In the genomic region with DNA sequence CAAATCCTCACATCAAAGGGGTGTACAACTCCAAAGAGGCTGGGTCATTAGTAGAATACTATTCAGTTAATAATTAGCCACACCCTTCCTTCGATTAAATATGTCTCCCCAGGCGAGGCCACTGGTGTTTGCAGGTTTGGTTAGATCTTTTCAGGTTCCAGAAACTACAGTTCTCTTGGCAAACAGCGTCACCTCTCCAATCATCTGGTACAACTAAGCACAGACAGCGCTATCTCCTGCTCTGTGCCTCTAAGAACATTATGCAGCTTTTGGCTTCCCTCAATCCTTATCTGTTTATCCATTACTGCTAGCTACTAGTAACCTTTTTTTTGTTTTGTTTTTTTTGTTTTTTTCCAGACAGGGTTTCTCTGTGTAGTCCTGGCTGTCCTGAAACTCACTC, we compare ENCODE assay signal across 40 mouse cellular contexts. TPM values are rescaled to one million over a fixed set of nuclear protein-coding genes. Genes with fewer than 3 reads are reported as not detected.
"Had no signal": no experiment of that assay in that cellular context is flagged by ENCODE, and none has a peak within 500 bp of the region (broad histone marks: within the 10 kb centered on the region; RNA-seq: fewer than 3 reads in every experiment).

No protein-coding gene starts in this region.

- H3K36me3 ChIP-seq: heart, embryonic 12.5 days; hindbrain, embryonic 10.5 days; hindbrain, embryonic 12.5 days; intestine, embryonic 15.5 days; kidney, embryonic 15.5 days; limb, embryonic 13.5 days; limb, embryonic 15.5 days had no signal

- H3K9me3 ChIP-seq: heart, embryonic 12.5 days; hindbrain, embryonic 10.5 days; hindbrain, embryonic 12.5 days; intestine, embryonic 15.5 days; kidney, embryonic 15.5 days; limb, embryonic 13.5 days; limb, embryonic 15.5 days had no signal

- H3K27me3 ChIP-seq: heart, embryonic 12.5 days; hindbrain, embryonic 12.5 days; intestine, embryonic 15.5 days; kidney, embryonic 15.5 days; limb, embryonic 13.5 days; limb, embryonic 15.5 days had no signal

- H3K27ac ChIP-seq: heart, adult 2 months; hindbrain, embryonic 10.5 days; hindbrain, embryonic 12.5 days; hindbrain, embryonic 14.5 days; intestine, embryonic 15.5 days; kidney, embryonic 15.5 days; kidney, postnatal 0 days; limb, embryonic 13.5 days; limb, embryonic 15.5 days had no signal

- ATAC-seq: hindbrain, embryonic 16.5 days; inflammation-experienced regulatory T-cells, adult 6 months; intestine, embryonic 15.5 days had no signal

- H3K4me1 ChIP-seq: heart, embryonic 12.5 days; hindbrain, embryonic 10.5 days; hindbrain, embryonic 12.5 days; intestine, embryonic 15.5 days; limb, embryonic 13.5 days; limb, embryonic 15.5 days had no signal

- H3K4me3 ChIP-seq: heart, adult 2 months; heart, embryonic 12.5 days; hindbrain, embryonic 10.5 days; hindbrain, embryonic 12.5 days; intestine, embryonic 15.5 days; kidney, embryonic 15.5 days; limb, embryonic 13.5 days; limb, embryonic 15.5 days had no signal

- H3K4me2 ChIP-seq: heart, embryonic 12.5 days; hindbrain, embryonic 12.5 days; hindbrain, embryonic 14.5 days; intestine, embryonic 15.5 days; kidney, embryonic 15.5 days; limb, embryonic 13.5 days; limb, embryonic 15.5 days; liver, embryonic 11.5 days had no signal

- DNase-seq: gastrocnemius, postnatal 14 days; gastrocnemius, postnatal 36 days; heart, adult 11 months; heart, adult 2 months; heart, postnatal 10 days; heart, postnatal 4 days; kidney, adult 11 months; kidney, adult 2 months; kidney, adult 9 months; kidney, postnatal 14 days; kidney, postnatal 36 days; layer of hippocampus, adult 9-11 months; layer of hippocampus, postnatal 36 days; left cerebral cortex, postnatal 4 days had no signal

- H3K9ac ChIP-seq: heart, embryonic 12.5 days; hindbrain, embryonic 12.5 days; hindbrain, embryonic 14.5 days; intestine, embryonic 15.5 days; kidney, embryonic 15.5 days; limb, embryonic 13.5 days; limb, embryonic 15.5 days had no signal

RNA-seq across cellular contexts. Expression of a gene that starts 10.6 kb away (rescaled TPM):
- total RNA-seq: gastrocnemius, adult 18-20 months; gastrocnemius, adult 8-10 months; gastrocnemius, postnatal 14 days; heart, adult 2 months; heart, postnatal 10 days; heart, postnatal 25 days; heart, postnatal 4 days; layer of hippocampus, adult 18-20 months; layer of hippocampus, adult 8-10 months; layer of hippocampus, postnatal 14 days; layer of hippocampus, postnatal 36 days; left cerebral cortex, adult 18-20 months; left cerebral cortex, adult 8-10 months; left cerebral cortex, postnatal 10 days; left cerebral cortex, postnatal 25 days; left cerebral cortex, postnatal 4 days had no signal
- polyA plus RNA-seq: heart, adult 2 months; heart, embryonic 12.5 days; heart, embryonic 14.5 days; hindbrain, embryonic 10.5 days; hindbrain, embryonic 12.5 days; hindbrain, embryonic 14.5 days; hindbrain, embryonic 16.5 days; limb, embryonic 11.5 days; limb, embryonic 13.5 days; limb, embryonic 15.5 days had no signal

RNA-seq across cellular contexts. Expression of a gene that starts 25.4 kb away (rescaled TPM):
- total RNA-seq: gastrocnemius, adult 18-20 months; gastrocnemius, adult 8-10 months; gastrocnemius, postnatal 14 days; gastrocnemius, postnatal 36 days; heart, adult 2 months; heart, postnatal 10 days; heart, postnatal 25 days; heart, postnatal 4 days; layer of hippocampus, adult 18-20 months; layer of hippocampus, adult 8-10 months; layer of hippocampus, postnatal 14 days; layer of hippocampus, postnatal 36 days; left cerebral cortex, adult 18-20 months; left cerebral cortex, adult 8-10 months; left cerebral cortex, postnatal 10 days; left cerebral cortex, postnatal 25 days; left cerebral cortex, postnatal 4 days had no signal
- polyA plus RNA-seq: frontal cortex, adult 2 months; heart, adult 2 months; heart, embryonic 14.5 days; heart, embryonic 16.5 days; hindbrain, embryonic 14.5 days; hindbrain, embryonic 16.5 days; kidney, adult 2 months had no signal
